Mouse (Mus musculus) liver, postnatal 0 days (tissue): ENCODE data around the gene Anapc7.

ENCODE experiments used
- CTCF ChIP-seq: sonication (generic); IDR thresholded peaks from 2 replicates; pipeline ENCODE4 v1.5.1; 2016; ENCODE audit warnings: antibody characterized with exemption, low read depth
- EP300 ChIP-seq: IDR thresholded peaks from 2 replicates; pipeline ENCODE4 v1.6.1; 2016; ENCODE audit warnings: antibody characterized with exemption, low read depth, mild to moderate bottlenecking

DNA sequence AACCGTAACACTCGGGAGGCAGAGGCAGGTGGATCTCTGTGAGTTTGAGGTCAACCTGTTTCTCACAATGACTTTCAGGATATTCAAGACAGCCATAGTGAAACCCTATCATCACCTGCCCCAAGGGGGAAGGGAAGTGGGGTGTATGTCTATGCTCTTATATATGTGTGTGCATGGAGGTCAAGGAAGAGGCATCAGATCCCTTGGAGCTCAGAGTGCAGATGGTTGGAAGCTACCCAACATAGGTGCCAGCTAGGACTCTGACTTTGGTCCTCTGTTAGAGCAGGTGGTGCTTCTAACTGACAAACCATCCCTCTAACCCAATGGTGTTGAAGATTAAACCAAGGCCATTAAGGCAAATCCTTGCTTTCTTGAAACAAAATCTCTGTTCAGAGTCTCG is 56.0 kb downstream of the Anapc7 start:
- no peak for TF ChIP-seq EP300
- TF ChIP-seq CTCF: no peak
